Mouse (Mus musculus) left cerebral cortex, adult 8-10 months (tissue): ENCODE results near the gene F12. TPM values are rescaled to one million over a fixed set of nuclear protein-coding genes. Genes with fewer than 3 reads are reported as not detected.

ENCODE experiments used
- DNase-seq, 2 experiments: peaks; one replicate each; pipeline ENCODE4 v3.0.0; 2022; ENCODE audit warnings: low spot score in 2 of 2
- microRNA-seq, 2 experiments: library from miRNA; unstranded; fragments of <30 nt; microRNA quantifications; one replicate each; pipeline ENCODE4 v1.2.0; 2022
- total RNA-seq, 4 experiments: library from RNA; stranded (reverse); gene quantifications; 2 replicates each; pipeline ENCODE4 v1.2.4; 2022

Gene F12
- total RNA-seq, 4 experiments from 2014 or later: 0.39 to 0.98 (median 0.75) TPM

GRCm38 (mm10) chr13:55371740-55372139, 54.9 kb downstream of the F12 start:
- DNase-seq: no peak

- peak in 1 of 2 experiments; percentile 68 for DNase-seq
Observed at GRCm38 (mm10) chr13:55371007-55371681, 55.4 kb downstream of the F12 start.

GRCm38 (mm10) chr13:55370234-55370633, 56.4 kb downstream of the F12 start:
- DNase-seq: no peak

GRCm38 (mm10) chr13:55369531-55370114, 57.0 kb downstream of the F12 start, which contains the start of gene Rgs14:
Gene Rgs14, plus strand, starts transcription at chr13:55369732.
- DNase-seq: peak; percentile 26 to 65

- DNase-seq: no peak
Observed at GRCm38 (mm10) chr13:55368401-55368800, 58.2 kb downstream of the F12 start.

Small RNA genes lying within 50 kb of the gene (microRNA-seq; reads per million reads assigned to microRNA genes)
- 3.3 to 3.6 reads per million in 2 experiments for gene Mir6943

Other genes starting within 250 kb of the F12 start
- 100 to 1,000 TPM; 108 to 137 (median 123) TPM for gene Nsd1, start 217.0 kb downstream of the F12 start, total RNA-seq
- 100 to 1,000 TPM; 163 to 176 (median 166) TPM for gene Prelid1, start 106.3 kb downstream of the F12 start, total RNA-seq
- 10 to 100 TPM; 74.1 to 86.1 (median 81.0) TPM for gene Rab24, start 104.8 kb downstream of the F12 start, total RNA-seq
- gene Mxd3, start 97.0 kb downstream of the F12 start, total RNA-seq: 1 to 10 TPM in 2 of 4 experiments, under 1 TPM in 2; 0.65 to 1.6 (median 0.97) TPM
- 10 to 100 TPM; 47.2 to 56.7 (median 49.1) TPM for gene Lman2, start 64.0 kb downstream of the F12 start, total RNA-seq
- 10 to 100 TPM; 54.2 to 59.0 (median 55.0) TPM for gene Rgs14, start 57.1 kb downstream of the F12 start, total RNA-seq
- gene Slc34a1, start 28.6 kb downstream of the F12 start, total RNA-seq: under 1 TPM in 2 of 4 experiments, not detected in 2; 0.16 to 0.17 TPM
- not detected for gene Pfn3, start 11.6 kb downstream of the F12 start, total RNA-seq
- 10 to 100 TPM; 60.0 to 65.3 (median 61.9) TPM for gene Grk6, start 18.3 kb upstream of the F12 start, total RNA-seq
- 10 to 100 TPM; 50.8 to 62.7 (median 59.7) TPM for gene Prr7, start 37.5 kb upstream of the F12 start, total RNA-seq
- gene Dbn1, start 61.3 kb upstream of the F12 start, total RNA-seq: 100 to 1,000 TPM; 216 to 253 (median 234) TPM
- 10 to 100 TPM; 78.3 to 93.8 (median 85.9) TPM for gene Pdlim7, start 86.9 kb upstream of the F12 start, total RNA-seq
- gene Dok3, start 102.5 kb upstream of the F12 start, total RNA-seq: 1 to 10 TPM; 3.7 to 6.3 (median 5.2) TPM
- gene Ddx41, start 109.9 kb upstream of the F12 start, total RNA-seq: 10 to 100 TPM; 44.5 to 55.2 (median 48.2) TPM
- gene Fam193b, start 144.3 kb upstream of the F12 start, total RNA-seq: 10 to 100 TPM; 73.2 to 80.1 (median 73.8) TPM
- gene Tmed9, start 146.9 kb upstream of the F12 start, total RNA-seq: 100 to 1,000 TPM; 125 to 136 (median 132) TPM
- gene B4galt7, start 173.1 kb upstream of the F12 start, total RNA-seq: 10 to 100 TPM; 24.5 to 26.2 (median 25.5) TPM
- 10 to 100 TPM; 37.7 to 49.5 (median 43.4) TPM for gene Caml, start 196.2 kb upstream of the F12 start, total RNA-seq
- 10 to 100 TPM; 39.6 to 48.5 (median 45.3) TPM for gene Ddx46, start 208.2 kb upstream of the F12 start, total RNA-seq